Mouse (Mus musculus) limb, embryonic 14.5 days (tissue): ENCODE measurements around the gene 4930518I15Rik. TPM values are rescaled to one million over a fixed set of nuclear protein-coding genes. Genes with fewer than 3 reads are reported as not detected.
A peak's percentile ranks its signal among the peaks of the same experiment; 100 is the strongest.
"Not testable (repeated sequence)": the region's sequence is repeated elsewhere in the genome, so short reads cannot be mapped to it uniquely, and the experiment has no call there.

ENCODE experiments used
- ATAC-seq: fragments of 200-750 bp; cut with Nextera tagmentation; 2 replicates; pipeline ENCODE4 v1.8.0; 2017; ENCODE audit warnings: low read depth, moderate number of reproducible peaks, moderate TSS enrichment; ENCODE audit not compliant: low FRiP score
- DNase-seq: peaks from one replicate; pipeline ENCODE4 v3.0.0-alpha.2; 2015; ENCODE audit warnings: low spot score
- H3K27ac ChIP-seq: fragments of 300-500 bp; sonication (generic); replicated peaks from 2 replicates; pipeline ENCODE4 v1.5.1; 2014; ENCODE audit warnings: low read depth, mild to moderate bottlenecking, low read length, moderate library complexity, mixed read lengths
- H3K27me3 ChIP-seq: fragments of 300-500 bp; sonication (generic); 2 replicates; pipeline ENCODE4 v1.6.1; 2014; ENCODE audit warnings: low read length, mixed read lengths; ENCODE audit not compliant: control insufficient read depth, insufficient read depth
- H3K36me3 ChIP-seq: fragments of 300-500 bp; sonication (generic); 2 replicates; pipeline ENCODE4 v1.6.1; 2014; ENCODE audit warnings: mild to moderate bottlenecking, low read length, moderate library complexity, mixed read lengths; ENCODE audit not compliant: control insufficient read depth, insufficient read depth
- H3K4me1 ChIP-seq: fragments of 300-500 bp; sonication (generic); 2 replicates; pipeline ENCODE4 v1.6.1; 2014; ENCODE audit warnings: antibody characterized with exemption, low read length, mixed read lengths; ENCODE audit not compliant: control insufficient read depth, insufficient read depth
- H3K4me2 ChIP-seq: fragments of 300-500 bp; sonication (generic); replicated peaks from 2 replicates; pipeline ENCODE4 v1.6.1; 2014; ENCODE audit warnings: low read depth, mild to moderate bottlenecking, low read length, moderate library complexity; ENCODE audit not compliant: severe bottlenecking
- H3K4me3 ChIP-seq: fragments of 300-500 bp; sonication (generic); replicated peaks from 2 replicates; pipeline ENCODE4 v1.5.1; 2014; ENCODE audit warnings: low read length
- H3K9ac ChIP-seq: fragments of 300-500 bp; sonication (generic); 2 replicates; pipeline ENCODE4 v1.6.1; 2014; ENCODE audit warnings: mild to moderate bottlenecking, low read depth, low read length, moderate library complexity; ENCODE audit not compliant: severe bottlenecking
- H3K9me3 ChIP-seq: fragments of 300-500 bp; sonication (generic); 2 replicates; pipeline ENCODE4 v1.6.1; 2016; ENCODE audit warnings: low read length; ENCODE audit not compliant: control insufficient read depth
- POLR2A ChIP-seq: fragments of 200-500 bp; IDR thresholded peaks from 2 replicates; pipeline ENCODE4 v1.8.0; 2012; ENCODE audit warnings: inconsistent platforms, mild to moderate bottlenecking, moderate library complexity, borderline replicate concordance; ENCODE audit not compliant: insufficient read depth, insufficient read length; ENCODE audit errors: extremely low read depth
- WGBS: fragments of 180-500 bp; shearing (Covaris S2); extraction: QIAGEN DNeasy Blood & Tissue Kit; methylation state at CpG from one replicate; pipeline ENCODE4 v1.1.7; 2014; 5-methylcytosine and 5-hydroxymethylcytosine counted together
- polyA plus RNA-seq, 2 experiments: library from polyadenylated mRNA; depleted of rRNA in 1 of 2; stranded (reverse) in 1 of 2; unstranded in 1 of 2; fragments of >200 nt; fragmentation: Nextera tagmentation in 1 of 2; extraction: Ambion mirVana in 1 of 2; gene quantifications; 2 replicates each; pipeline versions ENCODE4 v1.2.1 to v1.2.3; 2012 to 2014

The 4930518I15Rik gene
- 2.6 and 3.2 TPM in 2 replicates for polyA plus RNA-seq (2012; rRNA removed)
- polyA plus RNA-seq (2014; fragmentation: Nextera tagmentation; extraction: Ambion mirVana): 5.2 and 7.0 TPM in 2 replicates

DNA sequence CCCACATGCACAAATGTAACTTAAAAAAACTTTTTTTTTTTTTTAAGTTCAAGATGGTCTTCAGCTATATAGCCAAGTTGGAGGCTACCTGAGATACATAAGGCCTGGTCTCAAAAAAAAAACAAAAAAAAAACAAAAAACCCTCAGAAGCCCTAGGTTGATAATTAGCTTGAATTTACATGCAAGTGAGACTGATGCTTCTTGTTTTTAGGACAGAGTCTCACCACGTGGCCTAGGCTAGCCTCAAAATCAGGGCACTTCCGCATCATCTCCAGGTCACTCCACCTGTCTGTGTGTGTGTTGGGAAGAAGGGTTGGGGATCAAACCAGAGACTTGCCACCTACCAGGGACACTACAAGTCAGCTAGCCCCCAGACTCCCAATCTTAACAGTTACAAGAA, at the start of gene 4930518I15Rik:
4930518I15Rik (minus strand) TSS at position 112 of the 400 bp plus-strand sequence.
- Histone ChIP-seq H3K36me3 (peaks cover 36% of the 10 kb centered on the region), H3K27me3 (no peaks in the 10 kb centered on the region), H3K4me2 (no peak within 1 kb of the TSS), H3K4me3 (no peak within 1 kb of the TSS), H3K9me3 (no peaks in the 10 kb centered on the region), H3K27ac (peak within 1 kb of the TSS; percentile 73), H3K4me1 (peaks cover 5% of the 10 kb centered on the region), H3K9ac (0 out of 2 replicates have a peak within 1 kb of the TSS, but pooled peaks have one; percentile 21)
- no peak for TF ChIP-seq POLR2A
- ATAC-seq: no peak
- 91% methylated on average over 2 of the region's 2 CpGs for WGBS
- DNase-seq: no peak

DNA sequence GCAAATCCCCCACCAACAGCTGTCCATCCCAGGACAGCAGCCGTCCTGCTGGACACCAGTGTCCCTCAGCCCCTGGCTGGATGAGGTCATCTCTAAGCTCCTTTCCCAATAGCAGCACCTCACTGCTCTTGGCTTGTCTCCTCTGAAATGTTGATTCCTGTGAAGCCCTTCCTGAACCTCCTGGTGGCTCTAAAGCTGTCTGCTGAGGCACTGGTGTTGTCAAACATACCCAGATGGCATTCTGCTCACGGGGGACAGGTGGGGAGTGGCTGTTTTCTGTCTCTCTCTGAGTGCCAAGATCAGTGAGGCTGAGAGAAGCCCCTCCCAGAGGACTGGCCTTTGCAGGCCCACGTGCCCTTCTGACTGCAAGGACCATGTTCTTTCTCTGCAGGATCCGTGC, 48.2 kb upstream of the 4930518I15Rik start:
- not testable (repeated sequence) for H3K27ac ChIP-seq, H3K27me3 ChIP-seq, H3K9me3 ChIP-seq, H3K9ac ChIP-seq, H3K4me3 ChIP-seq, H3K4me1 ChIP-seq, ATAC-seq, DNase-seq, H3K4me2 ChIP-seq, H3K36me3 ChIP-seq
- WGBS: 17% methylated on average over 4 of the region's 4 CpGs

DNA sequence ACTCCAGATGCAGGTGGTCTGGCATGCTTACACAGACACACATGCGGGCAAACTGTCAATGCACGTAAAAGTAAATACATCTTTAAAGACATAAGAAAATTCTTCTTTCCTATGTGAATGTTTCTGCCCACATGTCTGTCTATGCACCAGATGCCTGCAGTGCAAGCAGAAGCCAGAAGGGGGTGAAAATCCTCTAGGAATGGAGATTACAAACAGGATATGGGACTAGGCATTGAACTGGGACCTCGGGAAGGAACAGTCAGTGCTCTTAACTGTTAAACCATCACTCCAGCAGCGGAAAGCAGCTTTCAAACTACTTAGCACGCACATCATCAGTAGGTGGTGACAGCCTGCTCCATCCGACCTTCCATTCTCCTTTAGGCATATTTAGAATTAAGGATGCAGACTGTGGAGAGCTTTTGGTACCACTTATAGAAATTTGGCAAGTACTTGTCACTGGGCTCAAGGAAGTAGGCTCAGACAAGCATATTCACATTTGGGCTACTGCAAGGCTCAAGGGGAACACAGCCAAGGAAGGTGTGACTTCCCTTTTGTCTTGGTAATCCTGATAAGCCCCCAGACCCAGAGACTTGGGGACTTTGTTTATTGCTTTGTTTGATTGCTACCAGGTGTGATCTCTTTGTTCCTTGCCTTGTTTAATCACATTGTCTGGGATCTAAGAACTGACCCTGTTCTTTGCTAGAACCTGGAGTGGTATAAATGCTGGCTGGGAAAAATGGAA, 47.4 kb upstream of the 4930518I15Rik start:
- TF ChIP-seq POLR2A: no peak
- no peak for ATAC-seq
- no peaks in the 10 kb centered on the region for H3K27me3 ChIP-seq
- no peak overlapping the region for H3K4me2 ChIP-seq
- H3K27ac ChIP-seq: no peak overlapping the region
- WGBS: 14% methylated on average over 6 of the region's 6 CpGs
- no peak overlapping the region for H3K9ac ChIP-seq
- no peaks in the 10 kb centered on the region for H3K36me3 ChIP-seq
- H3K4me1 ChIP-seq: peaks cover 4% of the 10 kb centered on the region; the same call in 1 of the 2 replicates
- H3K9me3 ChIP-seq: no peaks in the 10 kb centered on the region
- no peak overlapping the region for H3K4me3 ChIP-seq
- peak; percentile 44 for DNase-seq

DNA sequence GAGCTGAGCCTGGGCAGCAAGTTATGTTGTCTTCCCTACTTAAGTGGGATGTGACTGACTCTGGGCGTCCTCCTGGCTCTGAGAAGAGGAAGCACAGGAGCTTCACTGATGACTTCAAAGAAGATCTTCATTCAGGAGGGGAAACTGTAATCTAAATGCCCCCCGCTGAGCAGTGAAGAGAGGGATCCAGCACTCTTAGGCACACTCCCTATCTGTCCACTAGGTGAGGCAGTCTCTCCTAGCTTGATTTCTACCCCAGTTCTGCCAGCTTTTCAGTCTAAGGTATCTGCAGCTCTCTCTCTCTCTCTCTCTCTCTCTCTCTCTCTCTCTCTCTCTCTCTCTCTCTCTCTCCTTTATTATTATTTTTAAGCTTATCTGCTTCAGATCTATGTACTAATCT, 45.6 kb upstream of the 4930518I15Rik start:
- Histone ChIP-seq H3K27ac (no peak overlapping the region), H3K9ac (no peak overlapping the region), H3K27me3 (no peaks in the 10 kb centered on the region), H3K4me1 (peaks cover 4% of the 10 kb centered on the region; the same call in 1 of the 2 replicates), H3K9me3 (no peaks in the 10 kb centered on the region), H3K4me3 (no peak overlapping the region), H3K4me2 (no peak overlapping the region), H3K36me3 (no peaks in the 10 kb centered on the region)
- TF ChIP-seq POLR2A: no peak
- DNase-seq (peak; percentile 6), ATAC-seq (no peak)
- 20% methylated on average over 2 of the region's 2 CpGs for WGBS

DNA sequence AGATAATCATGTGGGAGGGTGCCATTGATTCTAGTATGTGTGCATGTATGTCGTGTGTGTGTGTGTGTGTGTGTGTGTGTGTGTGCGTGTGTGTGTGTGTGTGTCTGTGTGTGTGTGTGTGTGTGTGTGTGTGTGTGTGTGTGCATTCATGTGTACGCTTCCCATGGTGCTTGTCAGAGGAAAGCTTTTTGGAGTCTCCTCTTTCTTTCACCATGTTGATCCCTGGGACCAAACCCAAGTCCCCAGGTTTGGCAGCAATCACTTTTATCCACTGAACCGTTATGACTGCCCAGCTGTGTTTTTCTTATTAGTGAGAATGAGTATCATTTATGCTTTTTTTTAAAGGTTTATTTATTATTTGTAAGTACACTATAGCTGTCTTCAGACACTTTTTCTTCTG, 44.7 kb upstream of the 4930518I15Rik start:
- not testable (repeated sequence) for H3K9ac ChIP-seq, H3K9me3 ChIP-seq, DNase-seq, H3K4me2 ChIP-seq, ATAC-seq, H3K27me3 ChIP-seq, H3K4me1 ChIP-seq, H3K27ac ChIP-seq, H3K4me3 ChIP-seq, H3K36me3 ChIP-seq
- WGBS: 73% methylated on average over 4 of the region's 4 CpGs
